Mouse (Mus musculus) thymus, postnatal 0 days (tissue): ENCODE data around the gene Ermap. TPM values are rescaled to one million over a fixed set of nuclear protein-coding genes. Genes with fewer than 3 reads are reported as not detected.

Source experiments
- DNase-seq: peaks from one replicate; pipeline ENCODE4 v3.0.0-alpha.2; 2015; ENCODE audit warnings: low spot score
- microRNA counts: library from miRNA; unstranded; fragments of <30 nt; microRNA quantifications from one replicate; lab custom pipeline; 2015
- microRNA-seq: library from miRNA; unstranded; fragments of <30 nt; microRNA quantifications from one replicate; pipeline ENCODE4, GENCODE M21; 2016; ENCODE audit warnings: borderline number of aligned reads
- polyA plus RNA-seq: library from polyadenylated mRNA; unstranded; fragments of >200 nt; fragmentation: Nextera tagmentation; extraction: Ambion mirVana; gene quantifications from 2 replicates; pipeline ENCODE4 v1.2.1, GENCODE M21; 2015

The Ermap gene
- polyA plus RNA-seq, 1 experiment from 2014 or later: 0.31 TPM

- no peak for DNase-seq
Observed at GRCm38 (mm10) chr4:119138776-119139175, 51.0 kb downstream of the Ermap start.

GRCm38 (mm10) chr4:119138171-119138570 is 51.6 kb downstream of the Ermap start:
- no peak for DNase-seq

GRCm38 (mm10) chr4:119137313-119137712 is 52.5 kb downstream of the Ermap start:
- no peak for DNase-seq

GRCm38 (mm10) chr4:119133860-119134259 is 56.0 kb downstream of the Ermap start:
- DNase-seq: no peak

GRCm38 (mm10) chr4:119133306-119133705 is 56.5 kb downstream of the Ermap start:
- DNase-seq: no peak

GRCm38 (mm10) chr4:119131189-119131910 is 58.5 kb downstream of the Ermap start:
- DNase-seq: no peak

- DNase-seq: no peak
Observed at GRCm38 (mm10) chr4:119129096-119129495, 60.7 kb downstream of the Ermap start.

- DNase-seq: no peak
Observed at GRCm38 (mm10) chr4:119128547-119128946, 61.3 kb downstream of the Ermap start.

GRCm38 (mm10) chr4:119127229-119127628 is 62.6 kb downstream of the Ermap start:
- peak; percentile 72 for DNase-seq

GRCm38 (mm10) chr4:119125577-119126270 is 64.1 kb downstream of the Ermap start:
- no peak for DNase-seq

MicroRNAs within 50 kb of the gene (microRNA counts, 519-probe panel; counts per million panel counts)
- microRNA mmu-miR-1957 (lab: Ali Mortazavi, UCI): 473 counts per million, percentile 71 among the panel's probes with 10 or more counts

Small RNAs within 50 kb of the gene (microRNA-seq; reads per million reads assigned to microRNA genes)
- gene Mir1957a: not detected

Other genes with a start within 250 kb of the Ermap start
- gene Lao1, start 228.4 kb downstream of the Ermap start, polyA plus RNA-seq: 0.05 and 0.10 TPM in 2 replicates
- 19.9 and 21.4 TPM in 2 replicates for gene Slc2a1, start 81.3 kb downstream of the Ermap start, polyA plus RNA-seq
- gene Zfp691, start 15.8 kb downstream of the Ermap start, polyA plus RNA-seq: 3.6 and 7.2 TPM in 2 replicates
- gene Svbp, start 5.3 kb upstream of the Ermap start, polyA plus RNA-seq: 136 TPM in 2 replicates
- gene Tmem269, start 28.2 kb upstream of the Ermap start, polyA plus RNA-seq: 0.12 TPM in 1 of 2 replicates, not detected in the other
- 21.6 and 22.2 TPM in 2 replicates for gene AU022252, start 42.7 kb upstream of the Ermap start, polyA plus RNA-seq
- gene P3h1, start 42.9 kb upstream of the Ermap start, polyA plus RNA-seq: 6.5 and 6.9 TPM in 2 replicates
- gene Cldn19, start 65.4 kb upstream of the Ermap start, polyA plus RNA-seq: 0.14 TPM in 1 of 2 replicates, not detected in the other
- 532 and 561 TPM in 2 replicates for gene Ybx1, start 104.6 kb upstream of the Ermap start, polyA plus RNA-seq
- gene Ppih, start 130.5 kb upstream of the Ermap start, polyA plus RNA-seq: 135 and 144 TPM in 2 replicates
- 17.3 and 22.1 TPM in 2 replicates for gene Ccdc30, start 225.5 kb upstream of the Ermap start, polyA plus RNA-seq
- 41.9 and 43.8 TPM in 2 replicates for gene Ppcs, start 232.4 kb upstream of the Ermap start, polyA plus RNA-seq
- gene Zmynd12, start 232.8 kb upstream of the Ermap start, polyA plus RNA-seq: 0.41 and 0.46 TPM in 2 replicates